Mouse (Mus musculus): ENCODE data around the gene Thsd1.

DNA sequence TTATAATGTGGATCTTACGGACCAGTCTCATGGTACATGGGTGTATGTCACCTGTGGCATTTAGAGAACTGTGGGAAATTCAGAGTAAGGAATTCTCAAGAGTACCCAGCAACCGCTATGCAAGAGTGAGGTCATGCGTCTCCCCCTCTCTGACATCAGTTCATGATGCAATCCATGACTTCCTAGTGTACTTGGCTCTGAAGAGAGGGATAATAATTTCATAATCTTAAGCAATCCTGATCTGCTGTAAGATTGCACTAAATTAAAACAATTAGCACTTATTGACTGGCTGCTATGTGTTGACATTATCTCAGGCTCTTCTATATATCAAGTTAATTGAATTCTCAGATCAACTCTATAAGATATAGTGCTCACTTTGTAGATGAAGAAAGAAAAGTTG is 39.7 kb downstream of the Thsd1 start:
- TF ChIP-seq CTCF (conservative IDR thresholded peaks at IDR 0.05; ENCODE audit: insufficient read depth, insufficient read length, low read depth, low read length), result no peak
- TF ChIP-seq POLR2A (IDR thresholded peaks at IDR 0.05; ENCODE audit: low read depth, low read length), result no peak

All from kidney, adult 2 months (tissue).